Mouse (Mus musculus) intestine, embryonic 16.5 days (tissue): ENCODE data around the gene Nek2. TPM values are rescaled to one million over a fixed set of nuclear protein-coding genes. Genes with fewer than 3 reads are reported as not detected.

Source experiments
- ATAC-seq: fragments of 200-750 bp; cut with Nextera tagmentation; 2 replicates; pipeline ENCODE4 v1.8.0; 2017; ENCODE audit warnings: moderate TSS enrichment, moderate library complexity
- H3K27ac ChIP-seq: fragments of 300-500 bp; sonication (generic); 2 replicates; pipeline ENCODE4 v1.5.1; 2014; ENCODE audit warnings: mild to moderate bottlenecking, low read length
- H3K27me3 ChIP-seq: fragments of 300-500 bp; sonication (generic); replicated peaks from 2 replicates; pipeline ENCODE4 v1.6.1; 2014; ENCODE audit warnings: low read length, control low read depth, mixed read lengths; ENCODE audit not compliant: control insufficient read depth, insufficient read depth
- H3K36me3 ChIP-seq: fragments of 300-500 bp; sonication (generic); 2 replicates; pipeline ENCODE4 v1.6.1; 2014; ENCODE audit warnings: low read length, control low read depth; ENCODE audit not compliant: control insufficient read depth, insufficient read depth
- H3K4me1 ChIP-seq: fragments of 300-500 bp; sonication (generic); 2 replicates; pipeline ENCODE4 v1.6.1; 2014; ENCODE audit warnings: low read length, control low read depth, mixed read lengths; ENCODE audit not compliant: control insufficient read depth, insufficient read depth
- H3K4me2 ChIP-seq: fragments of 300-500 bp; sonication (generic); 2 replicates; pipeline ENCODE4 v1.6.1; 2014; ENCODE audit warnings: low read depth, low read length, control low read depth
- H3K4me3 ChIP-seq: fragments of 300-500 bp; sonication (generic); 2 replicates; pipeline ENCODE4 v1.5.1; 2014; ENCODE audit warnings: mild to moderate bottlenecking, low read length
- H3K9ac ChIP-seq: fragments of 300-500 bp; sonication (generic); 2 replicates; pipeline ENCODE4 v1.6.1; 2014; ENCODE audit warnings: low read depth, low read length
- H3K9me3 ChIP-seq: fragments of 300-500 bp; sonication (generic); 2 replicates; pipeline ENCODE4 v1.6.1; 2016; ENCODE audit warnings: low read length, control low read depth; ENCODE audit not compliant: control insufficient read depth
- WGBS: fragments of 180-500 bp; shearing (Covaris S2); extraction: QIAGEN DNeasy Blood & Tissue Kit; methylation state at CpG from one replicate; pipeline ENCODE4 v1.1.7; 2014; 5-methylcytosine and 5-hydroxymethylcytosine counted together
- polyA plus RNA-seq: library from polyadenylated mRNA; unstranded; fragments of >200 nt; fragmentation: Nextera tagmentation; extraction: Ambion mirVana; gene quantifications from 2 replicates; pipeline ENCODE4 v1.2.1, GENCODE M21; 2015

The Nek2 gene
- polyA plus RNA-seq, 1 experiment from 2014 or later = 44.1 TPM

DNA sequence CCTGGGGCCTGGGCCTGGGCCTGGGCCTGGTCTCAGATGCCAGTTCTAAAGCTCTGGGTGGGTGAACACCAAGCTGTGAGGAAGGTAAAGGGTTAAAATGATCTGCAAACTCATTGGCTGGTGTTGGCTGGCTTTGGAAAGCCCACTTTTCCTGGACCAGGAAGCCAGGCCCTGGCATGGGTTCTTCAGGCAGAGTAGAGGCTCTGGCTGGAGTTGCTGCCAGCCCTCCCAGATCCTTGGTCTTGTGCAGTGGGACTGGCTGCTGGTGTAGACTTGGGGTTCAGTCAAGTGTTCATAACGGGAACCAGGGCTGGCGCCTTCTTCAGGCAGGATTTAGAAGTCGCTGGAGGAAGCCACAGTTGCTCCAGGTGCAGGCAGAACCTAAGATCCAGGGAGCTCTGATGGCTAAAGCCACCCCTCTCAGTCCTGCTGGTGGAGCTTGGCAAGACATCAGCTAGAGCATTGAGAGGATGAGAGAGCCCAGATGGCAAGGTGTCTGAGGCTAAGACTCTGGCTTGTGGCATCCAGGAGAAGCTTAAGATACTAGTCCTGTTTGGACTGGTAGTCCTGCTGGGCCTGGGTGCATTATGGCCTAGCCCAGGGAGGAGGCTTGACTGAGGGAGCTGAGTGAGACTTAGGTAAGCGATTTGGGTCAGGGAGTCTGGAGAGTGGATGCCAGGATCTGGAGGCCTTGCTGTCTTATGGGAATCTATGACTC lies 42.7 kb downstream of the Nek2 start:
- H3K4me1 ChIP-seq = no peaks in the 10 kb centered on the region
- H3K36me3 ChIP-seq = no peaks in the 10 kb centered on the region
- no peak overlapping the region for H3K27ac ChIP-seq
- no peak overlapping the region for H3K4me2 ChIP-seq
- ATAC-seq = no peak
- no peaks in the 10 kb centered on the region for H3K9me3 ChIP-seq
- H3K9ac ChIP-seq = no peak overlapping the region
- WGBS = 83% methylated on average over 4 of the region's 4 CpGs
- no peaks in the 10 kb centered on the region for H3K27me3 ChIP-seq
- no peak overlapping the region for H3K4me3 ChIP-seq

GRCm38 (mm10) chr1:191864551-191865027 lies 43.3 kb downstream of the Nek2 start:
- ATAC-seq = peak; percentile 51; the same call in 1 of the 2 replicates

GRCm38 (mm10) chr1:191872076-191872710 lies 50.9 kb downstream of the Nek2 start:
- no peak overlapping the region for H3K4me2 ChIP-seq
- no peak overlapping the region for H3K27ac ChIP-seq
- 0 out of 2 replicates have a peak, but pooled peaks cover 6% of the 10 kb centered on the region for H3K4me1 ChIP-seq
- H3K36me3 ChIP-seq = no peaks in the 10 kb centered on the region
- no peak overlapping the region for H3K4me3 ChIP-seq
- no peak for ATAC-seq
- no peaks in the 10 kb centered on the region for H3K27me3 ChIP-seq
- 75% methylated on average over 6 of the region's 6 CpGs for WGBS
- H3K9me3 ChIP-seq = no peaks in the 10 kb centered on the region
- no peak overlapping the region for H3K9ac ChIP-seq

More at GRCm38 (mm10) chr1:191864551-191865027, 43.3 kb downstream of the Nek2 start:
- Histone ChIP-seq H3K27ac (no peak overlapping the region), H3K9ac (no peak overlapping the region), H3K4me2 (no peak overlapping the region), H3K36me3 (no peaks in the 10 kb centered on the region), H3K4me1 (no peaks in the 10 kb centered on the region), H3K4me3 (no peak overlapping the region), H3K9me3 (no peaks in the 10 kb centered on the region), H3K27me3 (no peaks in the 10 kb centered on the region)
- 76% methylated on average over 8 of the region's 8 CpGs for WGBS

DNA sequence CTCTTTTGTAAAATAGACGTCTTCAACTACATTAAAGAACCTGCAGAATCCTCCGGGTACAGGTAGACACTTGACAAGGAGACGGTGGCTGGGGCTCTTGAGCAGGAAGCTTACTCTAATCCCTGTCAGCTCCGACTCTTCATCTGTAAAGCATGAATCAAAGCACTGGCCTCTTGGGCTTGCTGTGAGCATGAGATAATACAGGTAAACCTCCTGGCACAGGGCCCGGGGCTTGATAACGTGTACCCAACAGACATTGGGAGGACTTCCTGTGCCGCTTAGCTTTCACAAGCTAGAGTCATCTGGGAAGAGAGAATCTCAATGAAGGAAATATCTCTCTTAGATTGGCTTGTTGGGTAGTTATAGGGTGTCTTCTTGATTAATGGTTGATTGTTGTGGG lies 53.8 kb downstream of the Nek2 start:
- H3K27me3 ChIP-seq = no peaks in the 10 kb centered on the region
- H3K4me2 ChIP-seq = no peak overlapping the region
- no peak overlapping the region for H3K27ac ChIP-seq
- H3K9ac ChIP-seq = no peak overlapping the region
- H3K4me1 ChIP-seq = 0 out of 2 replicates have a peak, but pooled peaks cover 6% of the 10 kb centered on the region
- H3K4me3 ChIP-seq = no peak overlapping the region
- H3K36me3 ChIP-seq = no peaks in the 10 kb centered on the region
- H3K9me3 ChIP-seq = no peaks in the 10 kb centered on the region
- WGBS = 87% methylated on average over 7 of the region's 7 CpGs
- ATAC-seq = 0 out of 2 replicates have a peak, but pooled peaks have one; percentile 29

DNA sequence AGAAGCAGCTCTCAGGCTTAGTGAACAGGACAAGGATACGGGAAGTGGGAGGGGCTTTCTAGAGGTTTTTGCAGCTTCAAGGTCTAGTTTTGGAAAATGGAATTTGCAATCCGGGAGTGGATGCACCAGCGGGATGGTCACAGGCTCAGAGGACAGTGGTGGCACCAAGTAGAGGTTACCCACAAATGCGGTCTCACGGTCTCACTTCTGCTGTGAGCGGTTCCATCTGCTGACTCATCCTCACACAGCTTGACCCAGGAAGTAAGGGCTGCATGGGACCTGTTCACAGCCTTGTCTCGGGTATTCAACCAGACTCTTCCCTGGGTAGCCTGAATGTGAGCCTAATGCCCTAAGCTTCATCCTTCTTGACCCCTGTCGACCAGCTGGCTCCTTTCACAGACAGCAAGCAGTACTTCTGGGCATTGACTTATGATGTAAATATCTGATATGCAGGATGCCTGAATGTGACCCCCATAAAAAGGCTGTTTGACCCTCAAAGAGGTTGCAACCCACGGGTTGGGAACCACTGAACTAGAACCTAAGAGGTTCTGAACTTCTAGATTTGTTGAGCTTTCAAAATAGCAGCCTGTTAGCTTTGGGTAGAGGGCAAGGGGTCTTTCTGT lies 54.5 kb downstream of the Nek2 start:
- 55% methylated on average over 9 of the region's 9 CpGs for WGBS

GRCm38 (mm10) chr1:191877681-191878080 lies 56.4 kb downstream of the Nek2 start:
- no peaks in the 10 kb centered on the region for H3K36me3 ChIP-seq
- no peak overlapping the region for H3K27ac ChIP-seq
- no peak overlapping the region for H3K4me2 ChIP-seq
- no peaks in the 10 kb centered on the region for H3K9me3 ChIP-seq
- no peak overlapping the region for H3K9ac ChIP-seq
- H3K27me3 ChIP-seq = no peaks in the 10 kb centered on the region
- no peak for ATAC-seq
- H3K4me3 ChIP-seq = no peak overlapping the region
- 58% methylated on average over 10 of the region's 10 CpGs for WGBS
- H3K4me1 ChIP-seq = 0 out of 2 replicates have a peak, but pooled peaks cover 6% of the 10 kb centered on the region

More for the DNA sequence above, 54.5 kb downstream of the Nek2 start:
- Histone ChIP-seq H3K4me1 (0 out of 2 replicates have a peak, but pooled peaks cover 6% of the 10 kb centered on the region), H3K36me3 (no peaks in the 10 kb centered on the region), H3K27me3 (no peaks in the 10 kb centered on the region), H3K9me3 (no peaks in the 10 kb centered on the region), H3K27ac (no peak overlapping the region), H3K9ac (no peak overlapping the region), H3K4me3 (no peak overlapping the region), H3K4me2 (no peak overlapping the region)
- no peak for ATAC-seq

DNA sequence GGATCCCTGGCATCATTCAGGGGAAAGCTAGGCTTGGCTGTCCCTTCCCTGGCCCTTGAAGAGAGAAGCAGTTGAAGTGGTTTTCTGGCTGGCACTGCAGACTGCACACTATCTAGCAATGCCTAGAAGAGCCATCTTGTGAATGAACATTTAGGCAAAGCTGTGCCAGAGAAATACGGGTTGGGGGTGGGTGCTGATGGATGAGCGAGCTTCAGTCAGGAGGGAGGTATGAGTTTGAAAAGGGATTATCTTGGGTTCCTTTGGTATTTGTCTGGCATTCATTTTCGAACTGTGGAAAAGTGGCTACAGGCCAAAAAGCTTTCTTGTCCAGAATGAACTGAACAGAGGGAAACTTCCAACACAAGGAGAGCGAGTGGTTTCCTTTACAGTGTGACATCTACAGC lies 57.3 kb downstream of the Nek2 start:
- no peaks in the 10 kb centered on the region for H3K36me3 ChIP-seq
- no peak overlapping the region for H3K4me3 ChIP-seq
- 66% methylated on average over 4 of the region's 4 CpGs for WGBS

GRCm38 (mm10) chr1:191880247-191880646 lies 59.0 kb downstream of the Nek2 start:
- no peaks in the 10 kb centered on the region for H3K27me3 ChIP-seq
- H3K4me1 ChIP-seq = 0 out of 2 replicates have a peak, but pooled peaks cover 8% of the 10 kb centered on the region
- no peak overlapping the region for H3K27ac ChIP-seq
- no peak for ATAC-seq
- H3K4me2 ChIP-seq = no peak overlapping the region
- no peak overlapping the region for H3K4me3 ChIP-seq
- 64% methylated on average over 3 of the region's 3 CpGs for WGBS
- H3K36me3 ChIP-seq = no peaks in the 10 kb centered on the region
- H3K9me3 ChIP-seq = no peaks in the 10 kb centered on the region
- no peak overlapping the region for H3K9ac ChIP-seq

More for the DNA sequence above, 57.3 kb downstream of the Nek2 start:
- Histone ChIP-seq H3K4me2 (no peak overlapping the region), H3K27ac (no peak overlapping the region), H3K9ac (no peak overlapping the region), H3K9me3 (no peaks in the 10 kb centered on the region), H3K27me3 (no peaks in the 10 kb centered on the region), H3K4me1 (0 out of 2 replicates have a peak, but pooled peaks cover 6% of the 10 kb centered on the region)
- no peak for ATAC-seq

DNA sequence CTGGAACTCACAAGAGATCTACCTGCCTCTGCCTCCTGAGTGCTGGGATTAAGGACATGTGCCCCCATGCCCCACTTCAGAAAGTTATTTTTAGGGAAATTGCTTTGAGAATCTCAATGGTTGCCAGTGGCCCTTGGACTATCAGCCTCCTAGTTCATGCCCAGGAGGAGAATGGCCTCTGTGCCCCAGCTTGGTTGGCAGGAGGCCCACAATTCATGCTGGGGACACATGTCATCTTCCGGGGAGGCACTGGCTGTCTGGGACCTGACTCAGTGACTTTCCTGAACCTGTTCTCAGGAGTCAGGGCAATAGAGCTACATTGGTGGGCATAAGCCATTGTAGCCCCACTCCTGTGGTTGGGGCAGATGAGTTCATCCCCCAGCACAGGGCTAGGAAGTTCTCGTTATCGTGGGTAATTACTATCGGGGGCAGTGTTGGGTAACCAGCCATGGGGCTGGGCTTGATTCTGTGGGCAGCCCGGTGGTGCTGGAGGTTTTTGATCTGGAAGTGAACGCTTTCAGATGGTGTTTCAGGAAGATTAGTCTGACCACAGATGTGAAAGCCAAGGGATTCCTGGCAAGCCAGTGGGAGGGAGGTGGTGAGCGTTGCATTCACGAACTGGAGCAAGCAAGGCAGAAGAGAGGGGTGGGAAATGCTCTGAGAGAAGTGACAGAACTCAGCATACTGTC lies 59.8 kb downstream of the Nek2 start:
- Histone ChIP-seq H3K4me1 (0 out of 2 replicates have a peak, but pooled peaks cover 4% of the 10 kb centered on the region), H3K36me3 (no peaks in the 10 kb centered on the region), H3K27ac (no peak overlapping the region), H3K9ac (no peak overlapping the region), H3K27me3 (no peaks in the 10 kb centered on the region), H3K4me2 (no peak overlapping the region), H3K4me3 (no peak overlapping the region), H3K9me3 (no peaks in the 10 kb centered on the region)
- ATAC-seq = no peak
- 72% methylated on average over 8 of the region's 8 CpGs for WGBS
